Mouse (Mus musculus) bone marrow, adult 2 months (tissue): Measurements from ENCODE around the gene Nmur1.

Experiments used
- CTCF ChIP-seq: fragments of 200-500 bp; IDR thresholded peaks from 2 replicates; pipeline ENCODE4 v1.5.1; 2011; ENCODE audit warnings: low read length, control low read depth; ENCODE audit not compliant: control insufficient read depth, insufficient read depth
- POLR2A ChIP-seq: fragments of 200-500 bp; IDR thresholded peaks from 2 replicates; pipeline ENCODE4 v1.6.1; 2011; ENCODE audit warnings: low read depth, mild to moderate bottlenecking, control low read depth, low read length, borderline replicate concordance; ENCODE audit not compliant: control insufficient read depth

GRCm38 (mm10) chr1:86354186-86354585, 71.8 kb downstream of the Nmur1 start:
- no peak for TF ChIP-seq CTCF
- no peak for TF ChIP-seq POLR2A
